Mouse (Mus musculus): Measurements from ENCODE around the gene Pfn4. TPM values are rescaled to one million over a fixed set of nuclear protein-coding genes. Genes with fewer than 3 reads are reported as not detected.

Gene Pfn4
- polyA plus RNA-seq, 1 experiment from 2014 or later, result 2.3 TPM

Other genes starting within 250 kb of the Pfn4 start
- 38.5 and 43.7 TPM in 2 replicates for gene Itsn2, start 176.4 kb upstream of the Pfn4 start, polyA plus RNA-seq (2016; fragmentation: Nextera tagmentation; extraction: Ambion mirVana)
- gene Gm3625, start 176.1 kb upstream of the Pfn4 start, polyA plus RNA-seq (2016; fragmentation: Nextera tagmentation; extraction: Ambion mirVana), result not detected in 2 replicates
- 0.20 and 0.21 TPM in 2 replicates for gene Fam228a, start 30.6 kb upstream of the Pfn4 start, polyA plus RNA-seq (2016; fragmentation: Nextera tagmentation; extraction: Ambion mirVana)
- 2.0 and 2.6 TPM in 2 replicates for gene Fam228b, start 245 bp downstream of the Pfn4 start, polyA plus RNA-seq (2016; fragmentation: Nextera tagmentation; extraction: Ambion mirVana)
- gene Sf3b6, start 48.5 kb downstream of the Pfn4 start, polyA plus RNA-seq (2016; fragmentation: Nextera tagmentation; extraction: Ambion mirVana), result 140 and 160 TPM in 2 replicates
- 6.9 and 10.7 TPM in 2 replicates for gene Fkbp1b, start 72.6 kb downstream of the Pfn4 start, polyA plus RNA-seq (2016; fragmentation: Nextera tagmentation; extraction: Ambion mirVana)
- gene Wdcp, start 74.3 kb downstream of the Pfn4 start, polyA plus RNA-seq (2016; fragmentation: Nextera tagmentation; extraction: Ambion mirVana), result 14.4 and 14.7 TPM in 2 replicates
- 7.2 TPM in 2 replicates for gene Mfsd2b, start 105.3 kb downstream of the Pfn4 start, polyA plus RNA-seq (2016; fragmentation: Nextera tagmentation; extraction: Ambion mirVana)
- 36.0 and 38.2 TPM in 2 replicates for gene Ubxn2a, start 138.7 kb downstream of the Pfn4 start, polyA plus RNA-seq (2016; fragmentation: Nextera tagmentation; extraction: Ambion mirVana)
- 13.0 and 13.1 TPM in 2 replicates for gene Atad2b, start 148.3 kb downstream of the Pfn4 start, polyA plus RNA-seq (2016; fragmentation: Nextera tagmentation; extraction: Ambion mirVana)